Mouse (Mus musculus) kidney, postnatal 10 days (tissue): ENCODE measurements around the gene Tyk2.

Source experiments
- DNase-seq: peaks from one replicate; pipeline ENCODE4 v3.0.0; 2021; ENCODE audit warnings: mixed read lengths

Gene Tyk2

GRCm38 (mm10) chr9:21107607-21108237, 23.3 kb downstream of the Tyk2 start:
- no peak for DNase-seq

GRCm38 (mm10) chr9:21105760-21106564, 25.1 kb downstream of the Tyk2 start:
- no peak for DNase-seq

- no peak for DNase-seq
Measured at GRCm38 (mm10) chr9:21104814-21105213, 26.2 kb downstream of the Tyk2 start.

- no peak for DNase-seq
Measured at GRCm38 (mm10) chr9:21102076-21102475, 29.0 kb downstream of the Tyk2 start.

- no peak for DNase-seq
Measured at GRCm38 (mm10) chr9:21100447-21101161, 30.4 kb downstream of the Tyk2 start.

GRCm38 (mm10) chr9:21097793-21098192, 33.2 kb downstream of the Tyk2 start:
- DNase-seq = no peak

GRCm38 (mm10) chr9:21095958-21096357, 35.1 kb downstream of the Tyk2 start:
- no peak for DNase-seq

- no peak for DNase-seq
Measured at GRCm38 (mm10) chr9:21093423-21093822, 37.6 kb downstream of the Tyk2 start.

GRCm38 (mm10) chr9:21091707-21092320, 39.2 kb downstream of the Tyk2 start, which contains the start of the genes Gm38431 and Raver1:
TSS of gene Gm38431 (minus strand) at chr9:21091997.
TSS of gene Raver1 (minus strand) at chr9:21092008.
- peak; percentile 99 for DNase-seq

GRCm38 (mm10) chr9:21090972-21091706, 39.9 kb downstream of the Tyk2 start:
- DNase-seq = no peak

GRCm38 (mm10) chr9:21090537-21090936, 40.5 kb downstream of the Tyk2 start:
- no peak for DNase-seq

- DNase-seq = no peak
Measured at GRCm38 (mm10) chr9:21083324-21083723, 47.7 kb downstream of the Tyk2 start.

GRCm38 (mm10) chr9:21081127-21081526, 49.9 kb downstream of the Tyk2 start:
- no peak for DNase-seq

GRCm38 (mm10) chr9:21075625-21076024, 55.4 kb downstream of the Tyk2 start:
- DNase-seq = no peak

- no peak for DNase-seq
Measured at GRCm38 (mm10) chr9:21074173-21074572, 56.9 kb downstream of the Tyk2 start.

GRCm38 (mm10) chr9:21073044-21073840, 57.8 kb downstream of the Tyk2 start, which contains the start of the genes Gm49373 and Fdx1l:
TSS of gene Gm49373 (minus strand) at chr9:21073096.
TSS of gene Fdx1l (minus strand) at chr9:21073614.
- peak; percentile 94 for DNase-seq

- no peak for DNase-seq
Measured at GRCm38 (mm10) chr9:21072641-21073040, 58.4 kb downstream of the Tyk2 start.

- no peak for DNase-seq
Measured at GRCm38 (mm10) chr9:21067006-21067684, 63.9 kb downstream of the Tyk2 start, which contains the start of gene Zglp1. TSS of gene Zglp1 (minus strand) at chr9:21067093.

GRCm38 (mm10) chr9:21062928-21063327, 68.1 kb downstream of the Tyk2 start:
- DNase-seq = no peak
